In the genomic region with DNA sequence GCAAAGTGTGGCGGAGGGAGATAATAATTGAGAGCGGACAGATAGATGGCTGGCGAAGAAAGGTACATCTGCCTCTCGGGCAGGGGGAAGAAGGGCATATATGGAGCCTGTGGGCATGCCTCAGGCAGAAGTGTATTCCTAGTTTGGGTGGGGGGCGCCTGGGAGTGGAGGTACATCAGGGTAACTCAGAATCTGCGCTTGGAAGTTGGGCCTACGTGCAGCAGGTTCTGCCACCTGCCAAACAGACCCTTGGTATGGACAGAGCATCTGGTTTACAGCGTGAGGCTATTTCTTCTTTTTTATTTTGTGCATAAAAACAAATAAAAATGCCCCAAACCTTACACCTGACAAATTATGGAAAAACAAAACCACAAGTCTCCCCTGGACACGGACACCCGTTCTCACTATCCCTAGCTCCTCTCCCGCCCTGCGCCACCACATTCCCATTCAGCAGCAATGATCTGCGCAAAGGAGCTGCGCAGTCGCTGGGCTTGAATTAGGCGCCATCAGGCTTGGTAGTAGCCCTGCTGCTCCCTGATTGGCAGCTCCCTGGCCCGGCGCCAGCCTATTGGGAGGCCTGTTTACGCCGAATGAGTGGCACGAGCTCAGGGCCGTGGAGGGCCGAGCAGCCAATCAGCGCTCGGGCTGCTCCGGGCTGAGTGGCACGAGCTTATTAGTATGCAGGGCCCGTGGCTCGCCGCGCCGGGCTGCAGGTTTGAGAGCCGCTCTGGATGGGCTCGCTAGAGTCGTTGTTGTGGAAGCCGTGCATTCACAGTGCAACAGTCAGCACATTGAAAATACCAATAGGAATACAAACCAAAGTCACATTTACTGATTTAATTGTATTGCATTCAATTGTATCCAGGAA, we compare ENCODE assay signal across 8 mouse cellular contexts. TPM values are rescaled to one million over a fixed set of nuclear protein-coding genes. Genes with fewer than 3 reads are reported as not detected.
DNase-seq lines count a peak whose midpoint lies in the region; ATAC-seq lines count a peak whose summit lies in the region.

Gene Bahcc1, plus strand, starts transcription at position 718 of the 868 bp plus-strand sequence.

- peak within 1 kb of the TSS; percentile 97 for H3K9ac ChIP-seq in intestine, embryonic 14.5 days (ENCODE audit: low read length)

- no peaks in the 10 kb centered on the region for H3K9me3 ChIP-seq in intestine, embryonic 14.5 days (ENCODE audit: control insufficient read depth, low read length)

- ATAC-seq in intestine, embryonic 14.5 days (replicated peaks; ENCODE audit: low FRiP score, low TSS enrichment, low read depth) = peak; percentile 86

- peak; percentile 100 for DNase-seq in adrenal gland, adult 18-20 months (ENCODE audit: low spot score in 2 of 2)
- DNase-seq in embryo, embryonic 11 days = peak; percentile 100
- DNase-seq in gastrocnemius, postnatal 25 days = peak; percentile 100
- DNase-seq in intestine, embryonic 14.5 days (ENCODE audit: low spot score) = peak; percentile 99
- DNase-seq in left cerebral cortex, postnatal 14 days (ENCODE audit: low spot score in 2 of 2) = peak; percentile 100
- DNase-seq in mesoderm, embryonic 11.5 days (ENCODE audit: low read depth, low spot score) = peak; percentile 100
- DNase-seq in right cerebral cortex, postnatal 36 days (ENCODE audit: low spot score in 2 of 2) = peak; percentile 100
- DNase-seq in yolk sac, embryonic 10.5 days (ENCODE audit: low spot score) = peak; percentile 99

- peaks cover 31% of the 10 kb centered on the region for H3K4me1 ChIP-seq in intestine, embryonic 14.5 days (replicated peaks; ENCODE audit: control insufficient read depth, insufficient read depth, low read length)

- H3K36me3 ChIP-seq in intestine, embryonic 14.5 days (ENCODE audit: control insufficient read depth, insufficient read depth, low read length) = no peaks in the 10 kb centered on the region

- H3K27me3 ChIP-seq in intestine, embryonic 14.5 days (replicated peaks; ENCODE audit: control insufficient read depth, insufficient read depth, low read length) = no peaks in the 10 kb centered on the region

- WGBS in intestine, embryonic 14.5 days = 2% methylated on average over 36 of the region's 36 CpGs

- intact Hi-C loops in left cerebral cortex, postnatal 14 days (cut with DNase I) = no loop called here

- H3K4me3 ChIP-seq in intestine, embryonic 14.5 days (ENCODE audit: low read depth, low read length) = peak within 1 kb of the TSS; percentile 58

- H3K4me2 ChIP-seq in intestine, embryonic 14.5 days (ENCODE audit: low read length) = peak within 1 kb of the TSS; percentile 99

- peak within 1 kb of the TSS; percentile 90 for H3K27ac ChIP-seq in intestine, embryonic 14.5 days (ENCODE audit: low read depth)

RNA-seq across cellular contexts. Expression of gene Bahcc1, which starts in this region (rescaled TPM):
- 1 to 10 TPM; 7.8 to 8.9 TPM for total RNA-seq in adrenal gland, adult 18-20 months (2021)
- 1 to 10 TPM; 3.2 to 4.7 TPM for total RNA-seq in gastrocnemius, postnatal 25 days (2021)
- 12.1 and 12.7 TPM in 2 replicates for polyA plus RNA-seq in intestine, embryonic 14.5 days (2014; fragmentation: Nextera tagmentation; extraction: Ambion mirVana)
- 10 to 100 TPM; 16.4 to 17.6 TPM for total RNA-seq in left cerebral cortex, postnatal 14 days (2021)

Comparison
In these comparisons a context has a peak if more than half of its experiments do, and no peak if none do; other contexts are left out.
1. Peak in every context shown above with its lines: DNase-seq, ATAC-seq, H3K4me3 ChIP-seq and H3K27ac ChIP-seq.